Mouse (Mus musculus) ES-Bruce4 (cell line): ENCODE data around the gene Dhx9.
"Not testable (repeated sequence)": the region's sequence is repeated elsewhere in the genome, so short reads cannot be mapped to it uniquely, and the experiment has no call there.

Source experiments
- CTCF ChIP-seq: IDR thresholded peaks from one replicate; pipeline ENCODE4 v1.8.1; 2011; ENCODE audit warnings: low read depth, low read length
- POLR2A ChIP-seq: IDR thresholded peaks from one replicate; pipeline ENCODE4 v1.8.1; 2011; ENCODE audit warnings: low read length; ENCODE audit not compliant: insufficient read depth

- not testable (repeated sequence) for TF ChIP-seq POLR2A, CTCF
Measured at GRCm38 (mm10) chr1:153416271-153416832, 71.1 kb downstream of the Dhx9 start.
